Mouse (Mus musculus): ENCODE results near the gene Apobec2. TPM values are rescaled to one million over a fixed set of nuclear protein-coding genes. Genes with fewer than 3 reads are reported as not detected.
A peak's percentile ranks its signal among the peaks of the same experiment; 100 is the strongest.
"Not testable (repeated sequence)": the region's sequence is repeated elsewhere in the genome, so short reads cannot be mapped to it uniquely, and the experiment has no call there.

Apobec2 gene
- 0.80 and 2.4 TPM in 2 replicates for polyA plus RNA-seq (2015; fragmentation: Nextera tagmentation; extraction: Ambion mirVana)

GRCm38 (mm10) chr17:48432158-48432980 is at the start of gene Apobec2:
Gene Apobec2 (minus strand): TSS chr17:48432930.
- Histone ChIP-seq H3K27me3 (no peaks in the 10 kb centered on the region), H3K9me3 (no peaks in the 10 kb centered on the region), H3K4me1 (replicated peaks) (peaks cover 33% of the 10 kb centered on the region), H3K4me3 (no peak within 1 kb of the TSS), H3K4me2 (no peak within 1 kb of the TSS), H3K36me3 (no peaks in the 10 kb centered on the region), H3K27ac (replicated peaks) (no peak within 1 kb of the TSS), H3K9ac (peak within 1 kb of the TSS; percentile 31; the same call in 1 of the 2 replicates)
- no peak for ATAC-seq (ENCODE audit: low read depth)
- 70% methylated on average over 16 of the region's 16 CpGs for WGBS

GRCm38 (mm10) chr17:48479952-48480351 is 47.2 kb upstream of the Apobec2 start:
- no peak for ATAC-seq (ENCODE audit: low read depth)
- Histone ChIP-seq H3K9ac (no peak overlapping the region), H3K4me1 (replicated peaks) (no peaks in the 10 kb centered on the region), H3K9me3 (no peaks in the 10 kb centered on the region), H3K4me3 (no peak overlapping the region), H3K27me3 (no peaks in the 10 kb centered on the region), H3K4me2 (no peak overlapping the region), H3K27ac (replicated peaks) (no peak overlapping the region), H3K36me3 (no peaks in the 10 kb centered on the region)
- WGBS, result 87% methylated on average over 10 of the region's 10 CpGs

- 85% methylated on average over 8 of the region's 8 CpGs for WGBS
- Histone ChIP-seq H3K4me3 (no peak overlapping the region), H3K9ac (no peak overlapping the region), H3K36me3 (no peaks in the 10 kb centered on the region), H3K27me3 (no peaks in the 10 kb centered on the region), H3K4me1 (replicated peaks) (no peaks in the 10 kb centered on the region), H3K9me3 (no peaks in the 10 kb centered on the region), H3K4me2 (no peak overlapping the region), H3K27ac (replicated peaks) (no peak overlapping the region)
- no peak for ATAC-seq (ENCODE audit: low read depth)
Measured at GRCm38 (mm10) chr17:48475444-48475843, 42.7 kb upstream of the Apobec2 start.

GRCm38 (mm10) chr17:48474282-48474681 is 41.6 kb upstream of the Apobec2 start:
- H3K9me3 ChIP-seq; H3K36me3 ChIP-seq; H3K4me3 ChIP-seq; H3K27ac ChIP-seq (replicated peaks); H3K9ac ChIP-seq; H3K4me2 ChIP-seq; H3K27me3 ChIP-seq; ATAC-seq (ENCODE audit: low read depth); H3K4me1 ChIP-seq (replicated peaks): not testable (repeated sequence)
- WGBS, result 84% methylated on average over 6 of the region's 6 CpGs

GRCm38 (mm10) chr17:48467395-48468231 is 34.9 kb upstream of the Apobec2 start:
- no peak overlapping the region for H3K27ac ChIP-seq (replicated peaks)
- peaks cover 11% of the 10 kb centered on the region; the same call in 1 of the 2 replicates for H3K4me1 ChIP-seq (replicated peaks)
- peak overlapping the region; percentile 26; the same call in 1 of the 2 replicates for H3K9ac ChIP-seq
- peak overlapping the region; percentile 22; the same call in 1 of the 2 replicates for H3K4me3 ChIP-seq
- H3K36me3 ChIP-seq, result no peaks in the 10 kb centered on the region
- no peaks in the 10 kb centered on the region for H3K9me3 ChIP-seq
- H3K4me2 ChIP-seq, result peak overlapping the region; percentile 44
- peak; percentile 82 for ATAC-seq (ENCODE audit: low read depth)
- peaks cover 13% of the 10 kb centered on the region for H3K27me3 ChIP-seq
- WGBS, result 11% methylated on average over 22 of the region's 22 CpGs

- peak overlapping the region; percentile 22 for H3K4me3 ChIP-seq
Measured at GRCm38 (mm10) chr17:48466769-48467394, 34.2 kb upstream of the Apobec2 start.

GRCm38 (mm10) chr17:48463391-48463790 is 30.7 kb upstream of the Apobec2 start:
- Histone ChIP-seq H3K36me3 (no peaks in the 10 kb centered on the region), H3K4me2 (no peak overlapping the region), H3K4me1 (replicated peaks) (peaks cover 11% of the 10 kb centered on the region; the same call in 1 of the 2 replicates), H3K9ac (no peak overlapping the region), H3K4me3 (no peak overlapping the region), H3K27me3 (peaks cover 13% of the 10 kb centered on the region), H3K27ac (replicated peaks) (no peak overlapping the region), H3K9me3 (no peaks in the 10 kb centered on the region)
- no peak for ATAC-seq (ENCODE audit: low read depth)
- 93% methylated on average over 4 of the region's 4 CpGs for WGBS

More at GRCm38 (mm10) chr17:48466769-48467394, 34.2 kb upstream of the Apobec2 start:
- peaks cover 11% of the 10 kb centered on the region; the same call in 1 of the 2 replicates for H3K4me1 ChIP-seq (replicated peaks)
- H3K9ac ChIP-seq, result peak overlapping the region; percentile 26; the same call in 1 of the 2 replicates
- ATAC-seq (ENCODE audit: low read depth), result peak; percentile 62; the same call in 1 of the 2 replicates
- 51% methylated on average over 22 of the region's 22 CpGs for WGBS
- H3K27ac ChIP-seq (replicated peaks), result no peak overlapping the region
- H3K27me3 ChIP-seq, result peaks cover 13% of the 10 kb centered on the region
- H3K9me3 ChIP-seq, result no peaks in the 10 kb centered on the region
- H3K4me2 ChIP-seq, result peak overlapping the region; percentile 44
- no peaks in the 10 kb centered on the region for H3K36me3 ChIP-seq

GRCm38 (mm10) chr17:48462096-48462495 is 29.4 kb upstream of the Apobec2 start:
- Histone ChIP-seq H3K9ac (no peak overlapping the region), H3K36me3 (no peaks in the 10 kb centered on the region), H3K9me3 (no peaks in the 10 kb centered on the region), H3K27ac (replicated peaks) (no peak overlapping the region), H3K27me3 (peaks cover 9% of the 10 kb centered on the region), H3K4me1 (replicated peaks) (peaks cover 4% of the 10 kb centered on the region; the same call in 1 of the 2 replicates), H3K4me3 (no peak overlapping the region), H3K4me2 (no peak overlapping the region)
- no peak for ATAC-seq (ENCODE audit: low read depth)
- WGBS, result 96% methylated on average over 13 of the region's 13 CpGs

- Histone ChIP-seq H3K4me1 (replicated peaks) (no peaks in the 10 kb centered on the region), H3K9ac (no peak overlapping the region), H3K9me3 (no peaks in the 10 kb centered on the region), H3K4me3 (no peak overlapping the region), H3K27me3 (no peaks in the 10 kb centered on the region), H3K27ac (replicated peaks) (no peak overlapping the region), H3K36me3 (no peaks in the 10 kb centered on the region), H3K4me2 (no peak overlapping the region)
- WGBS, result 89% methylated on average over 13 of the region's 13 CpGs
- ATAC-seq (ENCODE audit: low read depth), result no peak
Measured at GRCm38 (mm10) chr17:48457971-48458653, 25.4 kb upstream of the Apobec2 start.

GRCm38 (mm10) chr17:48455955-48456354 is 23.2 kb upstream of the Apobec2 start:
- Histone ChIP-seq H3K9me3 (no peaks in the 10 kb centered on the region), H3K27ac (replicated peaks) (no peak overlapping the region), H3K4me1 (replicated peaks) (0 out of 2 replicates have a peak, but pooled peaks cover 8% of the 10 kb centered on the region), H3K36me3 (no peaks in the 10 kb centered on the region), H3K27me3 (no peaks in the 10 kb centered on the region), H3K4me3 (no peak overlapping the region), H3K4me2 (no peak overlapping the region), H3K9ac (no peak overlapping the region)
- 81% methylated on average over 2 of the region's 2 CpGs for WGBS
- ATAC-seq (ENCODE audit: low read depth), result no peak

GRCm38 (mm10) chr17:48454688-48455087 is 22.0 kb upstream of the Apobec2 start, which contains the start of gene Unc5cl:
Gene Unc5cl (plus strand): TSS chr17:48454901.
- Histone ChIP-seq H3K9me3 (no peaks in the 10 kb centered on the region), H3K27ac (replicated peaks) (no peak within 1 kb of the TSS), H3K9ac (no peak within 1 kb of the TSS), H3K4me2 (no peak within 1 kb of the TSS), H3K4me1 (replicated peaks) (0 out of 2 replicates have a peak, but pooled peaks cover 8% of the 10 kb centered on the region), H3K27me3 (no peaks in the 10 kb centered on the region), H3K4me3 (no peak within 1 kb of the TSS), H3K36me3 (no peaks in the 10 kb centered on the region)
- no peak for ATAC-seq (ENCODE audit: low read depth)
- 64% methylated on average over 11 of the region's 11 CpGs for WGBS

Data from neural tube, embryonic 13.5 days (tissue).